Mouse (Mus musculus): Measurements from ENCODE around the gene Hic1.

GRCm38 (mm10) chr11:75164051-75164450 is 5.3 kb downstream of the Hic1 start:
- TF ChIP-seq CTCF (IDR thresholded peaks at IDR 0.05; ENCODE audit: borderline replicate concordance, control insufficient read depth, extremely low read depth, insufficient read depth, low read length, poor library complexity): no peak
- no peak for TF ChIP-seq POLR2A (IDR thresholded peaks at IDR 0.05; ENCODE audit: control insufficient read depth, extremely low read depth, insufficient read depth, low read length, poor library complexity)
